Mouse (Mus musculus): ENCODE results near the gene Hmgb1. TPM values are rescaled to one million over a fixed set of nuclear protein-coding genes. Genes with fewer than 3 reads are reported as not detected.

Hmgb1 gene
- polyA plus RNA-seq, 1 experiment = 186 TPM

DNA sequence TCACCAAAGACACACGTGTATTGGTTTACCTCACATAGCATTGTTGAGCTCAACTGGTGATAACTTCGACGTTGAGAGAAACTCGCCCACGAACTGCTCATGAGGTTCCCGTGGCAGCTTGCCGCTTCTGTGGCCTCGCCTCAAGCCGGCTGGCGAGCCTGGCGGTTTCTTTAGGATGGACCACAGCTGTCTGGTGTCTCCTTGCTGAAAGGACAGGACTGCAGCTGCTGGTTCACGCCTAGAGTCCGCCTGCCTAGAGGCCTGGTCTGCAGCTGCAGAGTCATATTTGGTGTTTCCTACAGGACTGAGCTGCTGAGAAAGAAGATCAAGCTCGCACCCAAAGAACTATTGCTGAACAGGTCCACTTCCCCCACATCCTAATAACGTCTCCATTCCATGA, 55.8 kb downstream of the Hmgb1 start:
- no peak for DNase-seq
- Histone ChIP-seq H3K27me3 (ENCODE audit: control insufficient read depth, insufficient read depth, low read length) (no peaks in the 10 kb centered on the region), H3K27ac (ENCODE audit: insufficient read depth, low read length) (no peak overlapping the region), H3K4me3 (replicated peaks; ENCODE audit: insufficient read depth, low read depth, low read length) (no peak overlapping the region), H3K4me1 (ENCODE audit: control insufficient read depth, insufficient read depth, low read length) (no peaks in the 10 kb centered on the region; the same call in 1 of the 2 replicates)
- TF ChIP-seq CTCF (IDR thresholded peaks at IDR 0.05; ENCODE audit: borderline replicate concordance, insufficient read depth, low read depth, low read length) = no peak
- 84% methylated on average over 15 of the region's 15 CpGs for WGBS

DNA sequence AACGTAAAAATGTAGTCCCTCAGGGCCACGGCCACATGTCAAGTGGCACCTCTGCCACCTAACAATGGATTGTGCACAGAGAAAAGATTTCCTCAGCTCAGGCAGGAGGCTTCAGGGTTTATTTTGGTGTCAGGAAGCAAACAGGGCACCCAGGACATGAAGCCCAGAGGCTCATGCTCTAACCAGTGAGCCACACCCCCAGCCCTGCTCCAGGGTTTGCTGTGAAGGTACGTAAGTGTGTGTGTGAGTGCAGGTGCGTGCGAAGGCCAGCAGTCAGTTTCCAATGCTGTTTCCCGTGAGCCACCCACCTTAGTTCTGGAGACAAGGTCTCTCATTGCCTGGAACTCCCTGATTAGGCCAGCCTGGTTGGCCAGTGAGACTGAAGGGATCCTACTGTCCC, 60.5 kb downstream of the Hmgb1 start:
- DNase-seq = no peak
- 86% methylated on average over 6 of the region's 6 CpGs for WGBS
- TF ChIP-seq POLR2A (IDR thresholded peaks at IDR 0.05; ENCODE audit: borderline replicate concordance, insufficient read depth, low read length) = no peak
- no peak for TF ChIP-seq CTCF (IDR thresholded peaks at IDR 0.05; ENCODE audit: borderline replicate concordance, insufficient read depth, low read depth, low read length)
- H3K27ac ChIP-seq (ENCODE audit: insufficient read depth, low read length) = no peak overlapping the region
- H3K4me3 ChIP-seq (replicated peaks; ENCODE audit: insufficient read depth, low read depth, low read length) = no peak overlapping the region
- H3K27me3 ChIP-seq (ENCODE audit: control insufficient read depth, insufficient read depth, low read length) = no peaks in the 10 kb centered on the region
- H3K4me1 ChIP-seq (ENCODE audit: control insufficient read depth, insufficient read depth, low read length) = no peaks in the 10 kb centered on the region; the same call in 1 of the 2 replicates

DNA sequence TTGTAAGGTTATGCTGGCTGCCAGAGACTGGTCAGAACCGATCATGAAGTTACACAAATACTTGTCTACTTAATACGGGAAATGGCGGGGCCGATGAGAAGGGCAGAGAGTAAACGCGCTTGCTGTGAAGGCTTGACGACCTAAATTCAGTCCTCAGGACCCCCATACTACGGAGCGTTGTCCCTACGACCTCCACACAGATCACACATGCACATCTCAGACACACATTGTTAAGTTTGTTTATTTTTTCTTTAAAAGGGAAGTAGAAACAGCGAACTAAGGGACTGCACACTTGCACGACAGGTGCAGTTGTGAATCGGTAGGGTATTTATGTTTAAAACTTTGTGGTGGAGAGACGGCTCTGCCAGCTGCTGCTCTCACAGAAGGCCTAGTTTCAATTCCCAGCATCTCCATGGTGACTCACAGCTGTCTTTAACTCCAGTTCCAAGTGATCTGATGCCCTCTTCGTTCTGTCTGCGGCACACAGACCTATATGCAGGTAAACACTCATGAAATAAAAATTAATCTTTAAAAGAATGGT, 64.9 kb downstream of the Hmgb1 start:
- Histone ChIP-seq H3K27me3 (ENCODE audit: control insufficient read depth, insufficient read depth, low read length) (no peaks in the 10 kb centered on the region), H3K4me1 (ENCODE audit: control insufficient read depth, insufficient read depth, low read length) (no peaks in the 10 kb centered on the region; the same call in 1 of the 2 replicates), H3K27ac (ENCODE audit: insufficient read depth, low read length) (no peak overlapping the region), H3K4me3 (replicated peaks; ENCODE audit: insufficient read depth, low read depth, low read length) (no peak overlapping the region)
- DNase-seq = no peak
- WGBS = 89% methylated on average over 16 of the region's 16 CpGs
- TF ChIP-seq POLR2A (IDR thresholded peaks at IDR 0.05; ENCODE audit: borderline replicate concordance, insufficient read depth, low read length) (no peak), CTCF (IDR thresholded peaks at IDR 0.05; ENCODE audit: borderline replicate concordance, insufficient read depth, low read depth, low read length) (no peak)

DNA sequence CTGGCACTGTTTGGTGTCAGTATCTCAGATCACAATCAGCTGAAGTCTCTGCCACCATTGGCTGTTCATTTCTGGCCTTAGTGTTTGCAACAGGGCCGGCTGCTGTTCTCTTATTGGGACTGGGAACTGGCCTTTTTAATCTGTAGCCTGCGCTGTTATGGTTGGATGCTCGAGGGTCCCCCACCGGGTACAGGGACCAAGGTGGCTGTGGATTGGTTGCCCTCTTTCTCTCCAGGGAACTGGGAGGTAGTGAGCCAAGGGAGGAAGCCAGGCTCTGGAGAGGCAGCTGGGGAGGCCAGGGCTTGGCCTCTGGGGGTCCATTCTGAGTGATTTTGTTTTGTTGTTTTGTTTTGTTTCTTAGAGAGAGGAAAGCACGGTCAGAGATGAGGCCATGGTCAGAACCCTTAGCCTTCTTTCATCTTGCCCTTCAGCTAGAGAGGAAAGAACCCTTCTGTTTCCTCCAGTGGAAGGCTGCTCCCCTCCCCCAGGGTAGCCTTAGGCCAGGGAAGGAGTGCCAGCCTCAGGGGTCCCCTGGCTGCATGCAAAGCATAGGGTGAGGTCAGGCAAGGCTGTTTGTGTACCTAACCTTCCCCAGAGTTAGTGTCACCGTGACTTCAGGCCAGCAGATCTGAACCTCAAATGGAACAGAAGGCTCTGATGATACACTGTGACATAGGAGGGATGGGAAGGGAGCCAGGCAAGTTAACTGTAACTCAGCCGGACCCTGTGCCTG, 66.3 kb downstream of the Hmgb1 start:
- no peak overlapping the region for H3K4me3 ChIP-seq (replicated peaks; ENCODE audit: insufficient read depth, low read depth, low read length)
- 18% methylated on average over 7 of the region's 7 CpGs for WGBS
- no peaks in the 10 kb centered on the region for H3K27me3 ChIP-seq (ENCODE audit: control insufficient read depth, insufficient read depth, low read length)
- peak in 1 of 2 experiments; percentile 8 for DNase-seq
- no peak overlapping the region for H3K27ac ChIP-seq (ENCODE audit: insufficient read depth, low read length)
- no peaks in the 10 kb centered on the region for H3K4me1 ChIP-seq (ENCODE audit: control insufficient read depth, insufficient read depth, low read length)
- TF ChIP-seq POLR2A (IDR thresholded peaks at IDR 0.05; ENCODE audit: borderline replicate concordance, insufficient read depth, low read length) = no peak
- no peak for TF ChIP-seq CTCF (IDR thresholded peaks at IDR 0.05; ENCODE audit: borderline replicate concordance, insufficient read depth, low read depth, low read length)

DNA sequence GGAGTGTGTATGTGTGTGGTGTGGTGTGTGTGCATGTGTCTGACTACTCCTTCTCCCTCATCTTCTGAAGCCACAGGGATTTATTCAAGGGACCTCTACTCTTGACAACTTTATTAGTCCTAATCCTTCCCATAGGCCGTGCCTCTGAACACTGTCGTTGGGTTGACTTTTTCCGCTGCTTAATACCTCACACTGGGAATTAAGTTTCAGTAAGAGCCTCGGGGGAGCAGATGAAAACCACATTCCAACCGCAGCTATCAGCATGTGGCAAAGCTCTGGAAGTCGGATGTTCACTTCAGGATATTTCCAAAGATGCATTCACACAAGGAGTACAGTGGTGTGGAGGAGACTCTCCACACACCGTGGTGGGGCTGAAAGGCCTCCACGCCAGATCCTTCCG, 69.7 kb downstream of the Hmgb1 start:
- H3K27me3 ChIP-seq (ENCODE audit: control insufficient read depth, insufficient read depth, low read length) = no peaks in the 10 kb centered on the region
- no peak overlapping the region for H3K4me3 ChIP-seq (replicated peaks; ENCODE audit: insufficient read depth, low read depth, low read length)
- no peak for DNase-seq
- no peaks in the 10 kb centered on the region for H3K4me1 ChIP-seq (ENCODE audit: control insufficient read depth, insufficient read depth, low read length)
- TF ChIP-seq POLR2A (IDR thresholded peaks at IDR 0.05; ENCODE audit: borderline replicate concordance, insufficient read depth, low read length) (no peak), CTCF (IDR thresholded peaks at IDR 0.05; ENCODE audit: borderline replicate concordance, insufficient read depth, low read depth, low read length) (no peak)
- H3K27ac ChIP-seq (ENCODE audit: insufficient read depth, low read length) = no peak overlapping the region
- 55% methylated on average over 9 of the region's 9 CpGs for WGBS

DNA sequence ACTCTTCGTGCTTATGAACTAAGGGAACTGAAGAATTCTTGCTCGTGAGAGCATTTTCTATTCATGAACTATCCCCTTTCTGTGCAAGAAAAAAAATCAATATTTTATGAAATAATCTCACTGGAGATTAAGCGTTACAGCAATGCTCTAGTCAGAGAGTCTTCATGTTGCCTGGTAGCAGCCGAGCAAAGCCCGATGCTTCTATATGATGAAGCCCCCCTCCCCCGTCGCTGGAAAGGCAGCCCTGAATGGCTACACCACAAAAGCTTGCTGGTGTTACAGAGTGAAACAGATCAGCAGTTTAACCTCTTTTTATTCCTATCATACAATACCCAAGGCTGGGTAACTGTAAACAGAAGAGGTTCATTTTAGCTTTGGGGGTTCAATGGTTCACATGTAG, 70.3 kb downstream of the Hmgb1 start:
- Histone ChIP-seq H3K4me3 (replicated peaks; ENCODE audit: insufficient read depth, low read depth, low read length) (no peak overlapping the region), H3K4me1 (ENCODE audit: control insufficient read depth, insufficient read depth, low read length) (no peaks in the 10 kb centered on the region), H3K27ac (ENCODE audit: insufficient read depth, low read length) (no peak overlapping the region), H3K27me3 (ENCODE audit: control insufficient read depth, insufficient read depth, low read length) (no peaks in the 10 kb centered on the region)
- no peak for TF ChIP-seq POLR2A (IDR thresholded peaks at IDR 0.05; ENCODE audit: borderline replicate concordance, insufficient read depth, low read length)
- TF ChIP-seq CTCF (IDR thresholded peaks at IDR 0.05; ENCODE audit: borderline replicate concordance, insufficient read depth, low read depth, low read length) = no peak
- 75% methylated on average over 7 of the region's 7 CpGs for WGBS
- DNase-seq = no peak

DNA sequence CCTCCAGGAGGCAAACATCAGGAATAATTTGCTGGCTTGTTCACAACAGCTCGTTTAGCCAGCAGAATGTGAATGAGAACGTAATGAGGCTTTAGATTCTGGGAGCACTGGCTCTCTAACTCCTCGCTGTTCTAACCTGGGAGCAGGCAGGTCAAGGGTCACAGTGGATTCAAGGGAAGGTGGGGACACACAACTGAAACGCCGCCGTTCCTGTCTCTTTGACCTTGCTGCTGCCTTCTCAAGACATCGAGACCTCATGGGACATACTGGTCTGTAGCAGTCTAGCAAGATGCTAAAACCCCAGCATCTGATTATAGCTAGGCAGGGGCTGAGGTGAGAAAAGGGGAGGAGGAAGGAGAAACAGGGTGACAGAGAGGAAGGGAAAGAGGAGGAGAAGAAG, 70.8 kb downstream of the Hmgb1 start:
- no peaks in the 10 kb centered on the region for H3K4me1 ChIP-seq (ENCODE audit: control insufficient read depth, insufficient read depth, low read length)
- DNase-seq = no peak
- H3K27me3 ChIP-seq (ENCODE audit: control insufficient read depth, insufficient read depth, low read length) = no peaks in the 10 kb centered on the region
- no peak overlapping the region for H3K27ac ChIP-seq (ENCODE audit: insufficient read depth, low read length)
- 75% methylated on average over 7 of the region's 7 CpGs for WGBS
- TF ChIP-seq POLR2A (IDR thresholded peaks at IDR 0.05; ENCODE audit: borderline replicate concordance, insufficient read depth, low read length) = no peak
- TF ChIP-seq CTCF (IDR thresholded peaks at IDR 0.05; ENCODE audit: borderline replicate concordance, insufficient read depth, low read depth, low read length) = no peak
- no peak overlapping the region for H3K4me3 ChIP-seq (replicated peaks; ENCODE audit: insufficient read depth, low read depth, low read length)

DNA sequence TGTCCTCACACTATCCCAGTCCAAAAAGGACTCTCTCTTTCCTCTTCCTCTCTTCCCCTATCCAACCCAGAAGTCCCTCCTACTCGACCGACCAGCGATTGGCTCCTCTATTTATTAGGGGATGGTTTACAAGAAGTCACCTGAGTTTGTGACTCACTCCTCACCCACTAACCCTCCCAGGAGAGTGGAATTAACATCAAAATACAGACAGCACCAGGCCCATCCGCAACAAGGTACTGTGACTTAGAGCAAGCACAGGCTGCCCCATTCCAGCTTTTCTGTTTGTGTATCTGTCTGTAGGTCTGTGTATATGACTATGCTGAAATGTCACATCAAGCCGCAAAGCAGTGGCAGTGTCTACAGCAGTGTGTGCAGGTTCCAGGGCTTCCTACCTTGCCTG, 71.7 kb downstream of the Hmgb1 start:
- Histone ChIP-seq H3K4me3 (replicated peaks; ENCODE audit: insufficient read depth, low read depth, low read length) (no peak overlapping the region), H3K27ac (ENCODE audit: insufficient read depth, low read length) (no peak overlapping the region), H3K27me3 (ENCODE audit: control insufficient read depth, insufficient read depth, low read length) (no peaks in the 10 kb centered on the region), H3K4me1 (ENCODE audit: control insufficient read depth, insufficient read depth, low read length) (no peaks in the 10 kb centered on the region)
- TF ChIP-seq POLR2A (IDR thresholded peaks at IDR 0.05; ENCODE audit: borderline replicate concordance, insufficient read depth, low read length) = no peak
- TF ChIP-seq CTCF (IDR thresholded peaks at IDR 0.05; ENCODE audit: borderline replicate concordance, insufficient read depth, low read depth, low read length) = no peak
- WGBS = 90% methylated on average over 5 of the region's 5 CpGs
- no peak for DNase-seq
